Mouse (Mus musculus) liver, embryonic 14.5 days (tissue): ENCODE measurements at regions not wholly inside any gene's neighbourhood (a gene's known extent, or its start where the extent isn't known, plus 50 kb on each side); places are given as distances from the start of the nearest gene placed in this dataset.

Experiments used
- ATAC-seq: fragments of 200-750 bp; cut with Nextera tagmentation; 2 replicates; pipeline ENCODE4 v1.8.0; 2017; ENCODE audit warnings: moderate number of reproducible peaks, mild to moderate bottlenecking, moderate library complexity; ENCODE audit not compliant: insufficient read depth
- DNase-seq, 3 experiments: peaks; one replicate each; pipeline ENCODE4 v3.0.0-alpha.2; 2012 to 2013; ENCODE audit warnings: low read depth in 3 of 3, low spot score in 3 of 3
- H3K27ac ChIP-seq: fragments of 300-500 bp; sonication (generic); 2 replicates; pipeline ENCODE4 v1.5.1; 2014; ENCODE audit warnings: moderate library complexity, mild to moderate bottlenecking, control low read depth, inconsistent platforms
- H3K27me3 ChIP-seq: fragments of 300-500 bp; sonication (generic); 2 replicates; pipeline ENCODE4 v1.6.1; 2014; ENCODE audit warnings: mild to moderate bottlenecking, low read length, moderate library complexity; ENCODE audit not compliant: control insufficient read depth, insufficient read depth
- H3K36me3 ChIP-seq: fragments of 300-500 bp; sonication (generic); replicated peaks from 2 replicates; pipeline ENCODE4 v1.6.1; 2014; ENCODE audit warnings: low read depth; ENCODE audit not compliant: control insufficient read depth, insufficient read depth
- H3K4me1 ChIP-seq, 2 experiments: fragments of 200-500 bp in 1 of 2; fragments of 300-500 bp in 1 of 2; sonication (generic) in 1 of 2; replicated peaks; 2 replicates each; pipeline ENCODE4 v1.6.1; 2012 to 2014; ENCODE audit warnings: antibody characterized with exemption in 1 of 2, inconsistent platforms in 1 of 2, low read length in 1 of 2; ENCODE audit not compliant: control insufficient read depth in 2 of 2, insufficient read depth in 2 of 2
- H3K4me2 ChIP-seq: fragments of 300-500 bp; sonication (generic); 2 replicates; pipeline ENCODE4 v1.6.1; 2014; ENCODE audit warnings: low read depth, mild to moderate bottlenecking, control low read depth, moderate library complexity
- H3K4me3 ChIP-seq, 2 experiments: fragments of 200-500 bp in 1 of 2; fragments of 300-500 bp in 1 of 2; sonication (generic) in 1 of 2; 2 replicates each; pipeline ENCODE4 v1.5.1; 2012 to 2014; ENCODE audit warnings: low read depth in 2 of 2, low read length in 2 of 2, mild to moderate bottlenecking in 2 of 2, control low read depth in 1 of 2, inconsistent platforms in 1 of 2, moderate library complexity in 1 of 2; ENCODE audit not compliant: insufficient read depth in 1 of 2
- H3K9ac ChIP-seq: fragments of 300-500 bp; sonication (generic); replicated peaks from 2 replicates; pipeline ENCODE4 v1.6.1; 2014; ENCODE audit warnings: mild to moderate bottlenecking, control low read depth, moderate library complexity
- H3K9me3 ChIP-seq: fragments of 300-500 bp; sonication (generic); 2 replicates; pipeline ENCODE4 v1.6.1; 2016; ENCODE audit warnings: low read length, mixed read lengths; ENCODE audit not compliant: control insufficient read depth
- CTCF ChIP-seq: IDR thresholded peaks from 2 replicates; pipeline ENCODE4 v1.5.1; 2016; ENCODE audit warnings: antibody characterized with exemption, low read depth, control low read depth
- EP300 ChIP-seq: IDR thresholded peaks from 2 replicates; pipeline ENCODE4 v1.6.1; 2016; ENCODE audit warnings: antibody characterized with exemption, low read depth
- WGBS: fragments of 180-500 bp; shearing (Covaris S2); extraction: QIAGEN DNeasy Blood & Tissue Kit; methylation state at CpG from one replicate; pipeline ENCODE4 v1.1.7; 2014; ENCODE audit not compliant: insufficient replicate concordance; 5-methylcytosine and 5-hydroxymethylcytosine counted together

GRCm38 (mm10) chr5:112035426-112035825, 216.9 kb downstream of the Cryba4 start:
- WGBS = 69% methylated on average over 8 of the region's 8 CpGs

DNA sequence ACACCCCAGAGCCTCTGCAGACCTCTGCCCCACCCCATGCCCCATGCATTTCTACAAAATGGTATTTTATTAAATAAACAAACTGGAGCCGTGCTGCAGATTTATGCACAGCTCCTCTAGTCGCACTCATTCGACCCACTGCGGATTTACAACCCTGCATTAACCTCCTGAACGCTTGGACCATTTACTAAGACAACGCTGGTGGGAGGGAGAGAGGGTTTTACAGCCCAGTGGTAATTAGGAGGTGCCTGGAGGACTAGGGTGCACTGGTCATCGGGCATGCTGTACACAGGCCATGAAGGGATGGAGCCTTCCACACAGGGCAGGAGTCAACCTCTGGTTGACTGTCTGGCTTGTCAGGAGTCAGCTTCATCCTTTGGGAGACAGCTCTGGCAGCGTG, 215.2 kb downstream of the Cryba4 start:
- Histone ChIP-seq H3K9me3 (no peaks in the 10 kb centered on the region), H3K27me3 (no peaks in the 10 kb centered on the region), H3K27ac (no peak overlapping the region), H3K4me2 (no peak overlapping the region), H3K36me3 (no peaks in the 10 kb centered on the region), H3K4me3 (no peak overlapping the region), H3K4me1 (no peaks in the 10 kb centered on the region), H3K9ac (no peak overlapping the region)
- ATAC-seq (no peak), DNase-seq (no peak)
- no peak for TF ChIP-seq EP300
- no peak for TF ChIP-seq CTCF
- 47% methylated on average over 8 of the region's 8 CpGs for WGBS

More at GRCm38 (mm10) chr5:112035426-112035825, 216.9 kb downstream of the Cryba4 start:
- Histone ChIP-seq H3K4me1 (no peaks in the 10 kb centered on the region), H3K27ac (no peak overlapping the region), H3K4me3 (no peak overlapping the region), H3K9me3 (no peaks in the 10 kb centered on the region), H3K9ac (no peak overlapping the region), H3K27me3 (no peaks in the 10 kb centered on the region), H3K4me2 (no peak overlapping the region), H3K36me3 (no peaks in the 10 kb centered on the region)
- ATAC-seq (no peak), DNase-seq (no peak)
- no peak for TF ChIP-seq CTCF
- no peak for TF ChIP-seq EP300

DNA sequence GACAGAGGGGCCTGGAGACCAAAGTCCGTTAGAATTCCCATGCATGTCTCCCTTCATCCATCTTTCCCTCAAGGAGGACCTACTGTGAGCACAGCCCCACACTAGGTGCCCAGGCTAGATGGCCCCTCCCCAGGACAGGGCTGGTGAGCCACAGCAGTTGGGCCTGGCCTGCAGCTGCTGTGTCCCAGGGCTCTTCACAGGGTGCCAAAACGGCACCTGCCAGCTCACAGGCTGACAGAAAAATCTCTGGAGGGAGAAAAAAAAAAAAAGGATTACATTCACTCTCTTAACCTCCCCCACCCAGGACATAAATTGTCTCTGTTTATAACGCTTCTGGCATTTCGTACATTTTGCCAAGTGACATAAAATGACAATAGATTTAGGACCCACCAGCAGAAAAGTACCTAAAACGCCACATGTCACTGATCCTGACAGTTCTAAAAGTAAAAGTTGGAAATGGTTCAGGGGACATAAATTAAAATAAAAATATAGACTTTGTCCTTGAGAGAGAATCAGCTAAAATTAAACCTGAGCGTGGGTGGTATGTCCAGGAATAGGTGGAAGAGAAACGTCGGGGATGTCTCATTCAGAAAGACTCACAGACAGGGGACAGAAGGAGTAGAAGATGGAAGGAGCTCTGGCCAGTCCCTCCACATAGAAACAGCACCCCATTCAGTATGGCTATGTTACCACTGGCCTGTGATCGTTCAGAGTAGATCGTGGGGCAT, 212.5 kb downstream of the Cryba4 start:
- 55% methylated on average over 10 of the region's 10 CpGs for WGBS

DNA sequence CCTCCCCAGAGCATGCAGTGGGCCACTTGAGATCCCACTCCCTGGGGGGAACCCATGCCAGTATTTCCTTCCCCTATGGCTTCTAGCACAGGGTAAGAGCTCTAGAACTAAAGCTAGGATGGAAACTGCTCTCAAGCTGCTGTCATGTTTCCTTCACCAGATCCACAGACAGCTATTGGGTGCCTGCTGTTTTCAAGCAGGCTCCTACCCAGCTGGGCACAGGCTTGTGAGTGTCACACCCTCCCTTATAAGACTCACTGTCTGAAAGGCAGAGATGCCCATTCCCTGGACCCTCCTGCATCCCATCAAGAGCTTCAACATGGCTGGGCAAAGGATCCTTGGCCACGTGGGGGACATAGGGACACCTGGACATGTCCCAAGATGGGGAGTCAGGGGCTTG, 211.6 kb downstream of the Cryba4 start:
- no peak for DNase-seq
- no peak overlapping the region for H3K27ac ChIP-seq
- no peaks in the 10 kb centered on the region for H3K9me3 ChIP-seq
- no peaks in the 10 kb centered on the region for H3K4me1 ChIP-seq
- no peak overlapping the region for H3K9ac ChIP-seq
- ATAC-seq = no peak
- H3K4me2 ChIP-seq = no peak overlapping the region
- H3K36me3 ChIP-seq = no peaks in the 10 kb centered on the region
- TF ChIP-seq EP300 (no peak), CTCF (no peak)
- no peaks in the 10 kb centered on the region for H3K27me3 ChIP-seq
- no peak overlapping the region for H3K4me3 ChIP-seq
- WGBS = 21% methylated on average over 1 of the region's 1 CpGs

More for the DNA sequence above, 212.5 kb downstream of the Cryba4 start:
- ATAC-seq (no peak), DNase-seq (no peak)
- Histone ChIP-seq H3K4me1 (no peaks in the 10 kb centered on the region), H3K4me3 (no peak overlapping the region), H3K9me3 (no peaks in the 10 kb centered on the region), H3K27me3 (no peaks in the 10 kb centered on the region), H3K36me3 (no peaks in the 10 kb centered on the region), H3K4me2 (no peak overlapping the region), H3K9ac (no peak overlapping the region), H3K27ac (no peak overlapping the region)
- no peak for TF ChIP-seq CTCF
- TF ChIP-seq EP300 = no peak

- Histone ChIP-seq H3K27me3 (no peaks in the 10 kb centered on the region), H3K27ac (no peak overlapping the region), H3K9ac (no peak overlapping the region), H3K4me1 (no peaks in the 10 kb centered on the region), H3K36me3 (no peaks in the 10 kb centered on the region), H3K4me2 (no peak overlapping the region), H3K9me3 (no peaks in the 10 kb centered on the region), H3K4me3 (no peak overlapping the region)
- WGBS = 26% methylated on average over 4 of the region's 4 CpGs
- TF ChIP-seq CTCF = no peak
- no peak for TF ChIP-seq EP300
- DNase-seq = no peak
- ATAC-seq = no peak
Measured at GRCm38 (mm10) chr5:112041285-112041684, 211.0 kb downstream of the Cryba4 start.
